Mouse (Mus musculus): ENCODE results near the gene Slc26a6.

Slc26a6 gene

DNA sequence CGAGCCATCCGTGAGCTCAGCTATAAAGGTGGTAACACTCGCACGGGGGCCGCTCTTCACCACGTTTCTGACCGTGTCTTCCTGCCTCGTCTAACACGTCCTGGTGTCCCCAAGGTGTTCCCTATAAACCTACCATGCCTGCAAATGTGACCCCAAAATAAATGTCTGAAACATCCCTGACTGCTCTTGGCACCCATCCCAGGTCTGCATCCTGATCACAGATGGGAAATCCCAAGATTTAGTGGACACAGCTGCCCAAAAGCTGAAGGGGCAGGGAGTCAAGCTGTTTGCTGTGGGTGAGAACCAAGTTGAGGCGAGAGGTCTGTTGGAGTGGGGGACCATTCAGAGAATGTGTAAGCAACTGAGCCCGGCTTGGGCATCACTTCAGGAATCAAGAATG lies 102.2 kb downstream of the Slc26a6 start:
- no peak for DNase-seq (ENCODE audit: low read depth)

GRCm38 (mm10) chr9:108955846-108956245 lies 102.8 kb downstream of the Slc26a6 start:
- no peak for DNase-seq (ENCODE audit: low read depth)
